Mouse (Mus musculus): ENCODE measurements around the gene Actn4. TPM values are rescaled to one million over a fixed set of nuclear protein-coding genes. Genes with fewer than 3 reads are reported as not detected.

The Actn4 gene
- total and polyA plus RNA-seq, 2 experiments from 2014 or later = 120 to 171 TPM

DNA sequence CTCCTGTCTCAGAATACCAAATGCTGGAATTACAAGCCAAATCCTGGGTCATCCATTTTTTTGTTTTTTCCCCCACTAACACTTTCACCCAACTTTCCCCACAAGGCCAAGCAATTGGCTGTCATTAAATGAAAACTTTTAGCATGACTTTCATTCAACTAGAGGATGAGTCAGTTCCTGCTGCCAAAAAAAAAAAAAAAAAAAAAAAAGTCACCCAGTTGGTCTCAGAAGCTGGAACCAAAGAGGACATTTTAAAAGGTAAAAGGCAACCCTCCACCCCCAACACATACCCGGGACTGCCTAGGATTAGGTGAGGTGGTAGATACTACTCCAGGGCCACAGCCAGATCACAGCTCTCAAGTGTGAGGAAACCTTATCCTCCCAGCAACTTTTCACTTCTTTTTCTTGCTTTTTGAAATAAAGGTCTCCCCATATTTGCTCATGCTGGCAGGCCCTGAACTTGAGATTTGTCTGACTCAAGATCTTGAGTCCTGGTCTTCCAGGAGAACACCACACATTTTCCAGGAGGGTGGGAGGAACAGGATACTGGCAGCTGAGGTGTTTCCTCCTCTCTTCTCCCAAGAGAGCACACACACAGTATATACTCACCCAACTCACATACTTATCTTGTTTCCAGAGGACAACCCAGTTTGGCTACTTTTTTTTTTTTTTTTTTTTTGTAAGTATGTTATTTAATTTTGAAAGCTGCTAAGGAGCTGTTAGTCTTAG is 4.0 kb downstream of the Actn4 start:
- Histone ChIP-seq H3K27ac (ENCODE audit: low read depth) (peak overlapping the region; percentile 89), H3K27me3 (ENCODE audit: control insufficient read depth, insufficient read depth, low read length) (no peaks in the 10 kb centered on the region), H3K9me3 (replicated peaks; ENCODE audit: control insufficient read depth, low read length) (no peaks in the 10 kb centered on the region), H3K36me3 (replicated peaks; ENCODE audit: control insufficient read depth, insufficient read depth, low read length) (no peaks in the 10 kb centered on the region), H3K9ac (replicated peaks; ENCODE audit: low read depth, low read length) (no peak overlapping the region; the same call in 1 of the 2 replicates), H3K4me3 (ENCODE audit: low read depth, low read length) (peak overlapping the region; percentile 89; the same call in 1 of the 2 replicates), H3K4me2 (ENCODE audit: low read depth, low read length) (peak overlapping the region; percentile 94), H3K4me1 (ENCODE audit: control insufficient read depth, insufficient read depth) (peaks cover 67% of the 10 kb centered on the region)
- WGBS = 7% methylated on average over 1 of the region's 1 CpGs
- no peak for TF ChIP-seq EP300 (IDR thresholded peaks at IDR 0.05; ENCODE audit: low read depth)
- DNase-seq (ENCODE audit: low spot score) (no peak), ATAC-seq (ENCODE audit: insufficient read depth, low read depth) (no peak)

DNA sequence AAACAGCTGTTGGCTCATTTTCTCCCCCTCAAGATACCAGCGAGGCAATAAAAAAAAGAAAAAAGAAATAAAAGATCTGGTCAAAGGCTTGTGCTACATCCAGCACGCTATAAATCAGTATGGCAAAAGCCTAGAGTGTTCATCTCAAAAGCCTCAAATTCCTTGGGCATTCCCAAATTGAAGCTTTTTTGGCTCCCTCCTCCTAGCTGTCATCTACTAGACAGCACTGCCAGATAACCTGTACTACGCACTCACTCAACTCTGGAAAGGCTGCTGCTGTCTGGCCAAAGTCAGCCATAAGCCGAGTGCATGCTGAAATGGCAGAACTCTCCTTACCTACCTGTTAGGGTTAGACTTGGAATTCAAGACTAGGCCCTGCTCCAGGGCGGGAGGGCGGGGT is 4.9 kb downstream of the Actn4 start:
- DNase-seq (ENCODE audit: low spot score) (peak; percentile 35), ATAC-seq (ENCODE audit: insufficient read depth, low read depth) (no peak)
- H3K4me3 ChIP-seq (ENCODE audit: low read depth, low read length) = no peak overlapping the region
- peak overlapping the region; percentile 89 for H3K27ac ChIP-seq (ENCODE audit: low read depth)
- H3K4me2 ChIP-seq (ENCODE audit: low read depth, low read length) = peak overlapping the region; percentile 17
- TF ChIP-seq EP300 (IDR thresholded peaks at IDR 0.05; ENCODE audit: low read depth) = no peak
- no peak for TF ChIP-seq CTCF (IDR thresholded peaks at IDR 0.05; ENCODE audit: low read depth)
- H3K4me1 ChIP-seq (ENCODE audit: control insufficient read depth, insufficient read depth) = peaks cover 70% of the 10 kb centered on the region
- WGBS = 39% methylated on average over 6 of the region's 6 CpGs
- no peaks in the 10 kb centered on the region for H3K36me3 ChIP-seq (replicated peaks; ENCODE audit: control insufficient read depth, insufficient read depth, low read length)
- no peaks in the 10 kb centered on the region for H3K27me3 ChIP-seq (ENCODE audit: control insufficient read depth, insufficient read depth, low read length)
- H3K9me3 ChIP-seq (replicated peaks; ENCODE audit: control insufficient read depth, low read length) = no peaks in the 10 kb centered on the region
- no peak overlapping the region for H3K9ac ChIP-seq (replicated peaks; ENCODE audit: low read depth, low read length)

- Histone ChIP-seq H3K36me3 (replicated peaks; ENCODE audit: control insufficient read depth, insufficient read depth, low read length) (no peaks in the 10 kb centered on the region), H3K9me3 (replicated peaks; ENCODE audit: control insufficient read depth, low read length) (no peaks in the 10 kb centered on the region), H3K4me1 (ENCODE audit: control insufficient read depth, insufficient read depth) (peaks cover 81% of the 10 kb centered on the region), H3K27me3 (ENCODE audit: control insufficient read depth, insufficient read depth, low read length) (no peaks in the 10 kb centered on the region), H3K27ac (ENCODE audit: low read depth) (peak overlapping the region; percentile 89), H3K4me2 (ENCODE audit: low read depth, low read length) (no peak overlapping the region), H3K4me3 (ENCODE audit: low read depth, low read length) (no peak overlapping the region), H3K9ac (replicated peaks; ENCODE audit: low read depth, low read length) (no peak overlapping the region)
- no peak for DNase-seq (ENCODE audit: low spot score)
- no peak for ATAC-seq (ENCODE audit: insufficient read depth, low read depth)
- 72% methylated on average over 1 of the region's 1 CpGs for WGBS
- no peak for TF ChIP-seq EP300 (IDR thresholded peaks at IDR 0.05; ENCODE audit: low read depth)
- TF ChIP-seq CTCF (IDR thresholded peaks at IDR 0.05; ENCODE audit: low read depth) = no peak
These were observed 5.9 kb downstream of the Actn4 start for GRCm38 (mm10) chr7:28956270-28956669.

GRCm38 (mm10) chr7:28955295-28955897 is 6.7 kb downstream of the Actn4 start:
- Histone ChIP-seq H3K4me2 (ENCODE audit: low read depth, low read length) (no peak overlapping the region), H3K4me1 (ENCODE audit: control insufficient read depth, insufficient read depth) (peaks cover 89% of the 10 kb centered on the region)
- WGBS = 14% methylated on average over 5 of the region's 5 CpGs

DNA sequence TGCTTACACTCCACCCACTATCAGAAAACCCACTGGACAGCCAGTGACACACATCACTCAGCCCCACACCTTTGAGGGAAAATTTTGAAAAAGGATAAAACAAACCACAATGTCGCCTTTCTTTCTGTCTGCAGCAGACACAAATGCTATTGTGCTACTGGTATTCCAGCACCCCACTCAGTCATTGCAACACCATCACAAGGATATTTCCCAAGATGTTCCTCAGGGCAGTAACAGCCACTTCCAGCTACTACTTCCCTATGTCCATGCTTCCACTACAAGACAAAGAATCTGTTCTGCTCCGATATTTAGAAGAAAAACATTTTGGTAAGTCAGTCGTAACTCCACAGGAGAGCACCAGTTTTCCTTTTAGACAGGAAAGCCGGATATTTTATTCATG is 7.4 kb downstream of the Actn4 start:
- Histone ChIP-seq H3K27ac (ENCODE audit: low read depth) (peak overlapping the region; percentile 89), H3K4me1 (ENCODE audit: control insufficient read depth, insufficient read depth) (peaks cover 89% of the 10 kb centered on the region), H3K4me3 (ENCODE audit: low read depth, low read length) (no peak overlapping the region), H3K9ac (replicated peaks; ENCODE audit: low read depth, low read length) (no peak overlapping the region), H3K36me3 (replicated peaks; ENCODE audit: control insufficient read depth, insufficient read depth, low read length) (peaks cover 8% of the 10 kb centered on the region; the same call in 1 of the 2 replicates), H3K4me2 (ENCODE audit: low read depth, low read length) (no peak overlapping the region), H3K9me3 (replicated peaks; ENCODE audit: control insufficient read depth, low read length) (no peaks in the 10 kb centered on the region), H3K27me3 (ENCODE audit: control insufficient read depth, insufficient read depth, low read length) (no peaks in the 10 kb centered on the region)
- WGBS = 70% methylated on average over 4 of the region's 4 CpGs
- TF ChIP-seq EP300 (IDR thresholded peaks at IDR 0.05; ENCODE audit: low read depth) = no peak
- TF ChIP-seq CTCF (IDR thresholded peaks at IDR 0.05; ENCODE audit: low read depth) = no peak
- ATAC-seq (ENCODE audit: insufficient read depth, low read depth) (no peak), DNase-seq (ENCODE audit: low spot score) (no peak)

More at GRCm38 (mm10) chr7:28955295-28955897, 6.7 kb downstream of the Actn4 start:
- no peak overlapping the region for H3K4me3 ChIP-seq (ENCODE audit: low read depth, low read length)
- DNase-seq (ENCODE audit: low spot score) = no peak
- H3K36me3 ChIP-seq (replicated peaks; ENCODE audit: control insufficient read depth, insufficient read depth, low read length) = peaks cover 3% of the 10 kb centered on the region; the same call in 1 of the 2 replicates
- H3K27ac ChIP-seq (ENCODE audit: low read depth) = peak overlapping the region; percentile 89
- no peaks in the 10 kb centered on the region for H3K9me3 ChIP-seq (replicated peaks; ENCODE audit: control insufficient read depth, low read length)
- no peaks in the 10 kb centered on the region for H3K27me3 ChIP-seq (ENCODE audit: control insufficient read depth, insufficient read depth, low read length)
- TF ChIP-seq CTCF (IDR thresholded peaks at IDR 0.05; ENCODE audit: low read depth) = no peak
- no peak for TF ChIP-seq EP300 (IDR thresholded peaks at IDR 0.05; ENCODE audit: low read depth)
- 0 out of 2 replicates have a peak, but pooled peaks have one; percentile 10 for ATAC-seq (ENCODE audit: insufficient read depth, low read depth)
- no peak overlapping the region for H3K9ac ChIP-seq (replicated peaks; ENCODE audit: low read depth, low read length)

Data from heart, postnatal 0 days (tissue).